Mouse (Mus musculus): ENCODE measurements around the gene Arhgap23. TPM values are rescaled to one million over a fixed set of nuclear protein-coding genes. Genes with fewer than 3 reads are reported as not detected.

The Arhgap23 gene
- polyA plus RNA-seq, 1 experiment from 2014 or later: 7.8 TPM

- no peaks in the 10 kb centered on the region for H3K4me1 ChIP-seq (ENCODE audit: control insufficient read depth, insufficient read depth, low read length)
- H3K36me3 ChIP-seq (ENCODE audit: control insufficient read depth, insufficient read depth, low read length): peaks cover 23% of the 10 kb centered on the region
- no peak overlapping the region for H3K4me3 ChIP-seq (replicated peaks; ENCODE audit: low read depth, low read length)
- no peaks in the 10 kb centered on the region for H3K9me3 ChIP-seq (ENCODE audit: control insufficient read depth, low read length)
- 23% methylated on average over 16 of the region's 16 CpGs for WGBS
- no peak overlapping the region for H3K9ac ChIP-seq (replicated peaks; ENCODE audit: low read length)
- no peak overlapping the region for H3K27ac ChIP-seq (replicated peaks; ENCODE audit: low read depth, low read length)
- no peaks in the 10 kb centered on the region for H3K27me3 ChIP-seq (ENCODE audit: control insufficient read depth, insufficient read depth, low read length)
- DNase-seq (peak; percentile 87), ATAC-seq (ENCODE audit: low FRiP score, low TSS enrichment) (peak; percentile 46; the same call in 1 of the 2 replicates)
- H3K4me2 ChIP-seq (ENCODE audit: low read length): no peak overlapping the region
Measured at GRCm38 (mm10) chr11:97489589-97490324, 74.4 kb downstream of the Arhgap23 start.

- H3K36me3 ChIP-seq (ENCODE audit: control insufficient read depth, insufficient read depth, low read length): peaks cover 16% of the 10 kb centered on the region; the same call in 1 of the 2 replicates
- 68% methylated on average over 10 of the region's 10 CpGs for WGBS
- no peak overlapping the region for H3K9ac ChIP-seq (replicated peaks; ENCODE audit: low read length)
- no peak overlapping the region for H3K4me2 ChIP-seq (ENCODE audit: low read length)
- H3K27ac ChIP-seq (replicated peaks; ENCODE audit: low read depth, low read length): no peak overlapping the region
- no peaks in the 10 kb centered on the region for H3K27me3 ChIP-seq (ENCODE audit: control insufficient read depth, insufficient read depth, low read length)
- H3K9me3 ChIP-seq (ENCODE audit: control insufficient read depth, low read length): no peaks in the 10 kb centered on the region
- no peak for ATAC-seq (ENCODE audit: low FRiP score, low TSS enrichment)
- DNase-seq: no peak
- H3K4me3 ChIP-seq (replicated peaks; ENCODE audit: low read depth, low read length): no peak overlapping the region
- H3K4me1 ChIP-seq (ENCODE audit: control insufficient read depth, insufficient read depth, low read length): no peaks in the 10 kb centered on the region
Measured at GRCm38 (mm10) chr11:97491640-97492039, 76.3 kb downstream of the Arhgap23 start.

- DNase-seq: no peak
- Histone ChIP-seq H3K27ac (replicated peaks; ENCODE audit: low read depth, low read length) (no peak overlapping the region), H3K4me1 (ENCODE audit: control insufficient read depth, insufficient read depth, low read length) (no peaks in the 10 kb centered on the region), H3K36me3 (ENCODE audit: control insufficient read depth, insufficient read depth, low read length) (peaks cover 12% of the 10 kb centered on the region; the same call in 1 of the 2 replicates), H3K4me2 (ENCODE audit: low read length) (no peak overlapping the region), H3K9me3 (ENCODE audit: control insufficient read depth, low read length) (no peaks in the 10 kb centered on the region), H3K4me3 (replicated peaks; ENCODE audit: low read depth, low read length) (no peak overlapping the region), H3K9ac (replicated peaks; ENCODE audit: low read length) (no peak overlapping the region), H3K27me3 (ENCODE audit: control insufficient read depth, insufficient read depth, low read length) (peaks cover 1% of the 10 kb centered on the region; the same call in 1 of the 2 replicates)
- ATAC-seq (ENCODE audit: low FRiP score, low TSS enrichment): no peak
- 77% methylated on average over 3 of the region's 3 CpGs for WGBS
Measured at GRCm38 (mm10) chr11:97492836-97493235, 77.5 kb downstream of the Arhgap23 start.

GRCm38 (mm10) chr11:97497543-97497942 lies 82.2 kb downstream of the Arhgap23 start:
- ATAC-seq (ENCODE audit: low FRiP score, low TSS enrichment): no peak
- Histone ChIP-seq H3K36me3 (ENCODE audit: control insufficient read depth, insufficient read depth, low read length) (peaks cover 17% of the 10 kb centered on the region), H3K4me3 (replicated peaks; ENCODE audit: low read depth, low read length) (no peak overlapping the region), H3K4me1 (ENCODE audit: control insufficient read depth, insufficient read depth, low read length) (peaks cover 10% of the 10 kb centered on the region), H3K9ac (replicated peaks; ENCODE audit: low read length) (no peak overlapping the region), H3K27ac (replicated peaks; ENCODE audit: low read depth, low read length) (no peak overlapping the region), H3K9me3 (ENCODE audit: control insufficient read depth, low read length) (no peaks in the 10 kb centered on the region), H3K27me3 (ENCODE audit: control insufficient read depth, insufficient read depth, low read length) (peaks cover 45% of the 10 kb centered on the region), H3K4me2 (ENCODE audit: low read length) (no peak overlapping the region)
- WGBS: 96% methylated on average over 4 of the region's 4 CpGs
- no peak for DNase-seq

GRCm38 (mm10) chr11:97499865-97500719 lies 84.8 kb downstream of the Arhgap23 start, which contains the start of gene 4933428G20Rik:
Gene 4933428G20Rik, minus strand, starts transcription at chr11:97500340.
- Histone ChIP-seq H3K27me3 (ENCODE audit: control insufficient read depth, insufficient read depth, low read length) (peaks cover 46% of the 10 kb centered on the region), H3K27ac (replicated peaks; ENCODE audit: low read depth, low read length) (no peak within 1 kb of the TSS), H3K9ac (replicated peaks; ENCODE audit: low read length) (peak within 1 kb of the TSS; percentile 26; the same call in 1 of the 2 replicates), H3K36me3 (ENCODE audit: control insufficient read depth, insufficient read depth, low read length) (peaks cover 13% of the 10 kb centered on the region), H3K4me1 (ENCODE audit: control insufficient read depth, insufficient read depth, low read length) (peaks cover 10% of the 10 kb centered on the region), H3K4me3 (replicated peaks; ENCODE audit: low read depth, low read length) (peak within 1 kb of the TSS; percentile 30), H3K9me3 (ENCODE audit: control insufficient read depth, low read length) (no peaks in the 10 kb centered on the region), H3K4me2 (ENCODE audit: low read length) (peak within 1 kb of the TSS; percentile 57)
- 5% methylated on average over 82 of the region's 88 CpGs for WGBS
- peak; percentile 51 for DNase-seq
- no peak for ATAC-seq (ENCODE audit: low FRiP score, low TSS enrichment)

GRCm38 (mm10) chr11:97500720-97501448 lies 85.6 kb downstream of the Arhgap23 start:
- H3K36me3 ChIP-seq (ENCODE audit: control insufficient read depth, insufficient read depth, low read length): peaks cover 13% of the 10 kb centered on the region
- ATAC-seq (ENCODE audit: low FRiP score, low TSS enrichment) (0 out of 2 replicates have a peak, but pooled peaks have one; percentile 6), DNase-seq (peak; percentile 54)
- no peak overlapping the region for H3K27ac ChIP-seq (replicated peaks; ENCODE audit: low read depth, low read length)
- peak overlapping the region; percentile 30 for H3K4me3 ChIP-seq (replicated peaks; ENCODE audit: low read depth, low read length)
- peak overlapping the region; percentile 26; the same call in 1 of the 2 replicates for H3K9ac ChIP-seq (replicated peaks; ENCODE audit: low read length)
- H3K27me3 ChIP-seq (ENCODE audit: control insufficient read depth, insufficient read depth, low read length): peaks cover 46% of the 10 kb centered on the region
- H3K4me2 ChIP-seq (ENCODE audit: low read length): peak overlapping the region; percentile 57
- WGBS: 4% methylated on average over 49 of the region's 51 CpGs
- no peaks in the 10 kb centered on the region for H3K9me3 ChIP-seq (ENCODE audit: control insufficient read depth, low read length)
- peaks cover 10% of the 10 kb centered on the region for H3K4me1 ChIP-seq (ENCODE audit: control insufficient read depth, insufficient read depth, low read length)

GRCm38 (mm10) chr11:97502383-97502782 lies 87.0 kb downstream of the Arhgap23 start:
- H3K4me3 ChIP-seq (replicated peaks; ENCODE audit: low read depth, low read length): no peak overlapping the region
- H3K9me3 ChIP-seq (ENCODE audit: control insufficient read depth, low read length): no peaks in the 10 kb centered on the region
- H3K4me1 ChIP-seq (ENCODE audit: control insufficient read depth, insufficient read depth, low read length): peaks cover 10% of the 10 kb centered on the region
- peaks cover 13% of the 10 kb centered on the region for H3K36me3 ChIP-seq (ENCODE audit: control insufficient read depth, insufficient read depth, low read length)
- ATAC-seq (ENCODE audit: low FRiP score, low TSS enrichment) (no peak), DNase-seq (no peak)
- H3K27ac ChIP-seq (replicated peaks; ENCODE audit: low read depth, low read length): no peak overlapping the region
- 42% methylated on average over 9 of the region's 9 CpGs for WGBS
- no peak overlapping the region for H3K4me2 ChIP-seq (ENCODE audit: low read length)
- H3K9ac ChIP-seq (replicated peaks; ENCODE audit: low read length): no peak overlapping the region
- peaks cover 46% of the 10 kb centered on the region for H3K27me3 ChIP-seq (ENCODE audit: control insufficient read depth, insufficient read depth, low read length)

GRCm38 (mm10) chr11:97502846-97503245 lies 87.5 kb downstream of the Arhgap23 start:
- no peak for ATAC-seq (ENCODE audit: low FRiP score, low TSS enrichment)
- Histone ChIP-seq H3K36me3 (ENCODE audit: control insufficient read depth, insufficient read depth, low read length) (peaks cover 13% of the 10 kb centered on the region), H3K27ac (replicated peaks; ENCODE audit: low read depth, low read length) (no peak overlapping the region), H3K27me3 (ENCODE audit: control insufficient read depth, insufficient read depth, low read length) (peaks cover 45% of the 10 kb centered on the region), H3K4me1 (ENCODE audit: control insufficient read depth, insufficient read depth, low read length) (peaks cover 10% of the 10 kb centered on the region), H3K4me3 (replicated peaks; ENCODE audit: low read depth, low read length) (no peak overlapping the region), H3K9ac (replicated peaks; ENCODE audit: low read length) (no peak overlapping the region), H3K9me3 (ENCODE audit: control insufficient read depth, low read length) (no peaks in the 10 kb centered on the region), H3K4me2 (ENCODE audit: low read length) (no peak overlapping the region)
- WGBS: 88% methylated on average over 4 of the region's 4 CpGs
- DNase-seq: no peak

All from midbrain, embryonic 14.5 days (tissue).